Mouse (Mus musculus): ENCODE data around the gene Hist1h2ag. TPM values are rescaled to one million over a fixed set of nuclear protein-coding genes. Genes with fewer than 3 reads are reported as not detected.
A peak's percentile ranks its signal among the peaks of the same experiment; 100 is the strongest.

The Hist1h2ag gene
- polyA plus RNA-seq, 1 experiment from 2014 or later, result 33.8 TPM

DNA sequence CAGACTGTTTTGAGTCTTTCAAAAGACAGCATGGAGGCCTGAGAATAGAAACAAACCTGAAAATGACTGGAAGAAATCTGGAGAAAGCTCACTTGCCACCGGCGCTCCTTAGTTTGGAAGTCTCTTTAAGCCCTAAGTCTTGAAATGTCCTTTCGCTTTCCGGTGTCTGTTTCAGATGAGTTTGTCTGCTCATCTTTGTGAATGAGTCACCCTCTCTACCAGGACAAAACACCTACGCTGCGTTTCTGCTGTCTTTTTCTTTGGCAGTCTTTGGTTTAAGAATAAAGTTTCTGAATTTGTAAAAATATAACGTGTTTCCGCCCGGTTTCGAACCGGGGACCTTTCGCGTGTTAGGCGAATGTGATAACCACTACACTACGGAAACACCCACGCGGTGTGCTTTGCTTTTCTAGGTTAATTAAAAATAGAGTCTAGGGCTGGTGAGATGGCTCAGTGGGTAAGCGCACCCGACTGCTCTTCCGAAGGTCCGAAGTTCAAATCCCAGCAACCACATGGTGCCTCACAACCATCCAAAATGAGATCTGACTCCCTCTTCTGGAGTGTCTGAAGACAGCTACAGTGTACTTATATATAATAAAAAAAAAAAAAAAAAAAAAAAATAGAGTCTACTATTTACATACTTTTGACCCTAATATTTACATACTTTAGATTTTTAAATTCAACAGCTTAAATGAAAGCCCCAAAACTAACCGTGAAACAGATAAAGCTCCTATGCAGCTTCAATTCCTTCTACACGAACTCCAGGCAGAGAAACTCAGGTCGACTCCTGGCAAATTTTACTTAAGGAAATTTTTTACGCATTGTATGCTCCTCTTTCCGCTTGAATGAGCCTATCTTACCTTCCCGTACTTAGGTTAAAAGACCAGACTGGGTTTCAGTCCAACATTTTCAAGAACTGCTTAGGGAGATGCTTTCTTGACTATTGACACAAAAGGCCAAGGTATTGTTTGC, 27.0 kb downstream of the Hist1h2ag start:
- WGBS, result 17% methylated on average over 27 of the region's 27 CpGs
- no peak overlapping the region for H3K27ac ChIP-seq
- no peak overlapping the region for H3K4me3 ChIP-seq (replicated peaks; ENCODE audit: low read depth, low read length)
- H3K36me3 ChIP-seq (ENCODE audit: insufficient read depth, low read length), result no peaks in the 10 kb centered on the region
- H3K4me2 ChIP-seq (ENCODE audit: low read length), result no peak overlapping the region
- H3K27me3 ChIP-seq (ENCODE audit: insufficient read depth, low read length), result peaks cover 52% of the 10 kb centered on the region
- peak; percentile 34; the same call in 1 of the 2 replicates for TF ChIP-seq CTCF (IDR thresholded peaks at IDR 0.05; ENCODE audit: low read depth)
- H3K9me3 ChIP-seq (replicated peaks; ENCODE audit: low read length), result no peaks in the 10 kb centered on the region
- no peak overlapping the region for H3K9ac ChIP-seq (ENCODE audit: low read depth, low read length)
- ATAC-seq (replicated peaks; ENCODE audit: low FRiP score, low read depth) (peak; percentile 87; the same call in 1 of the 2 replicates), DNase-seq (ENCODE audit: low spot score) (peak; percentile 74)
- H3K4me1 ChIP-seq (replicated peaks; ENCODE audit: insufficient read depth, low read length), result no peaks in the 10 kb centered on the region; the same call in 1 of the 2 replicates

DNA sequence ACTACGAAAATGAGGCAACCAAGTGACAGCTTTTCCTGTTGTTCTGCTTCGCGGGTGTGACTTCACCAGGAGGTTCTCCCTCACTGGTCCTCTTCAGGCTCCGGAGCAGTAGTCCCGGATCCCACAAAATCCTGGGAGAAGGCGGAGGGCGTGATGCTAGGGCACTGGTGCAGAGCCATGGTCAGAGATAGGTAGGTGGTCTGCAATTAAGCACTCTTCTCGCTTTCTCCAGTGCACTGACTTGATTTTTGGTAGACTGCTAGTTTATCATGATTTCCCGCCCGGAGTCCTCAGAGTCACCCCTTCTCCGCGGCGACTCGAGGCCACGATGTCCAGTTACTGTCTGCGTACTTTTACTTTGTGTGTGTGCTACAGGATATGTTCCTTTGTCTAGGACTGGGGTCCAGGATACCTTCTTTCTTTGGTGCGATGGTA, 28.3 kb downstream of the Hist1h2ag start:
- Histone ChIP-seq H3K27me3 (ENCODE audit: insufficient read depth, low read length) (peaks cover 65% of the 10 kb centered on the region), H3K9ac (ENCODE audit: low read depth, low read length) (no peak overlapping the region), H3K4me2 (ENCODE audit: low read length) (peak overlapping the region; percentile 32), H3K36me3 (ENCODE audit: insufficient read depth, low read length) (no peaks in the 10 kb centered on the region), H3K27ac (no peak overlapping the region), H3K9me3 (replicated peaks; ENCODE audit: low read length) (no peaks in the 10 kb centered on the region), H3K4me1 (replicated peaks; ENCODE audit: insufficient read depth, low read length) (no peaks in the 10 kb centered on the region; the same call in 1 of the 2 replicates), H3K4me3 (replicated peaks; ENCODE audit: low read depth, low read length) (peak overlapping the region; percentile 11; the same call in 1 of the 2 replicates)
- TF ChIP-seq CTCF (IDR thresholded peaks at IDR 0.05; ENCODE audit: low read depth), result no peak
- ATAC-seq (replicated peaks; ENCODE audit: low FRiP score, low read depth) (0 out of 2 replicates have a peak, but pooled peaks have one; percentile 29), DNase-seq (ENCODE audit: low spot score) (no peak)
- WGBS, result 15% methylated on average over 17 of the region's 17 CpGs

DNA sequence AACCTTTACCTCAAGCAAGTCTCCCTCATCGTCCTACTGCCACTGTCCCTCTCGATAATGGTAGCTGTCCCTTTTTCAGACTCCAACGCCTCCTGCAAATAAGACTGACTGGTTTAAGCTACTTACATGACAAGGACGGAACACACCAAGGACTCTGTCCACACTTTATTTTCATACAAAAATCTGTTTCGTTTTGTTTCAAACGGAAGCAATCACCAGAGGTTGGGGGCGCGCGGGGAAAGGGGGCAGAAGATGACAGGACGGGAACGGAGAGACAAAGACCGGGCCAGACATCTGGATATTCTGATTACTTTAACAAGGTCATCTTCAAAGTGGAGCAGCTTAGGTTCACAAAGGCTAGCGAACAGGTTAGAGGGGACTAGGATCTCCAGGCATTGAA, 29.0 kb downstream of the Hist1h2ag start:
- Histone ChIP-seq H3K4me1 (replicated peaks; ENCODE audit: insufficient read depth, low read length) (no peaks in the 10 kb centered on the region; the same call in 1 of the 2 replicates), H3K9ac (ENCODE audit: low read depth, low read length) (no peak overlapping the region), H3K27ac (no peak overlapping the region), H3K4me2 (ENCODE audit: low read length) (no peak overlapping the region), H3K36me3 (ENCODE audit: insufficient read depth, low read length) (no peaks in the 10 kb centered on the region), H3K9me3 (replicated peaks; ENCODE audit: low read length) (no peaks in the 10 kb centered on the region), H3K27me3 (ENCODE audit: insufficient read depth, low read length) (peaks cover 67% of the 10 kb centered on the region), H3K4me3 (replicated peaks; ENCODE audit: low read depth, low read length) (peak overlapping the region; percentile 11; the same call in 1 of the 2 replicates)
- 20% methylated on average over 13 of the region's 13 CpGs for WGBS
- no peak for DNase-seq (ENCODE audit: low spot score)
- no peak for TF ChIP-seq CTCF (IDR thresholded peaks at IDR 0.05; ENCODE audit: low read depth)
- ATAC-seq (replicated peaks; ENCODE audit: low FRiP score, low read depth), result no peak

DNA sequence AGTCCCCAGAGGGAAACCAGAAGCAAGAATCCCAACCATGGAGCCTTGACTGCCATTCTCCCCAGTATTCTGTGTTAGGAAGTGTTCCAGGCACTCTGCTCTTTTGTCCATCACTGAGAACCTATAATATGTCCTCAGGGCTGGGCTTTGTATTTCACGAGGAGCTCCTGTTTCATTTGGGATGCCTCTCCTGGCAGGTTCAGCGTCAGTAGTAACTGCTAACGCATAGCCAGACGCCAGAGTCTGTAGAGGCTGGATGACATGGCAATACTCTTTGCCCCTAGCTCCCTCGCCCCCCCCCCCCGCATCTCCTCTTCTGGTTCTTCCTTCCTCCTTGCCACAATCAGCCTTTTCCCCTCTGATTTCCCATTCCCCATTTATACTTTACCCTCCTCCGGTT, 33.1 kb downstream of the Hist1h2ag start, which contains the start of gene Prss16:
Gene Prss16 (minus strand): TSS at position 101 of the 400 bp plus-strand sequence.
- no peak for DNase-seq (ENCODE audit: low spot score)

DNA sequence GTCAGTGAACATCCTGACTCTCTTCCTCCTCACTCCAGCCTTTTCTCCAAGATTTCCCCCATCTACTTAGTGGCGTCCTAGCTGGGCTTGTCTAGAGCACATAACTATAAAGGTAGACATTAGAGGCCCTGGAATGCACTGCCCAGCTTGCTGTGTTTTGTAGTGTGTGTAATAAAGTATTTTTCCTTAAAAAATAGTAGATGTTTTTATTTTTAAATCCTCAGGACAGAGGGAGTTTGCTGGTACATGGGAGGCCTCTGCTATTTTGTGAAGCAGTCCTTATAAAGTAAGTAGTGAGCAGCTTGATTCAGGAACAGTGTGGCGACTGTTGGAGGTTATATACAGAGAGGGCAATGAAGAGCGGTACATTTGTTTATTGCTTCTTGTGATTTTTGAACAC, 34.0 kb downstream of the Hist1h2ag start:
- no peak for ATAC-seq (replicated peaks; ENCODE audit: low FRiP score, low read depth)
- TF ChIP-seq CTCF (IDR thresholded peaks at IDR 0.05; ENCODE audit: low read depth), result no peak
- no peaks in the 10 kb centered on the region for H3K9me3 ChIP-seq (replicated peaks; ENCODE audit: low read length)
- H3K27ac ChIP-seq, result no peak overlapping the region
- no peak overlapping the region for H3K4me3 ChIP-seq (replicated peaks; ENCODE audit: low read depth, low read length)
- H3K36me3 ChIP-seq (ENCODE audit: insufficient read depth, low read length), result no peaks in the 10 kb centered on the region
- no peak for DNase-seq (ENCODE audit: low spot score)
- no peak overlapping the region for H3K4me2 ChIP-seq (ENCODE audit: low read length)
- peaks cover 9% of the 10 kb centered on the region for H3K4me1 ChIP-seq (replicated peaks; ENCODE audit: insufficient read depth, low read length)
- no peak overlapping the region for H3K9ac ChIP-seq (ENCODE audit: low read depth, low read length)
- WGBS, result 81% methylated on average over 3 of the region's 3 CpGs
- peaks cover 83% of the 10 kb centered on the region for H3K27me3 ChIP-seq (ENCODE audit: insufficient read depth, low read length)

More for the DNA sequence above, 33.1 kb downstream of the Hist1h2ag start, which contains the start of gene Prss16:
- 30% methylated on average over 7 of the region's 7 CpGs for WGBS
- H3K27me3 ChIP-seq (ENCODE audit: insufficient read depth, low read length), result peaks cover 82% of the 10 kb centered on the region
- H3K36me3 ChIP-seq (ENCODE audit: insufficient read depth, low read length), result no peaks in the 10 kb centered on the region
- no peaks in the 10 kb centered on the region for H3K9me3 ChIP-seq (replicated peaks; ENCODE audit: low read length)
- ATAC-seq (replicated peaks; ENCODE audit: low FRiP score, low read depth), result no peak
- H3K4me1 ChIP-seq (replicated peaks; ENCODE audit: insufficient read depth, low read length), result peaks cover 9% of the 10 kb centered on the region
- H3K4me3 ChIP-seq (replicated peaks; ENCODE audit: low read depth, low read length), result no peak within 1 kb of the TSS
- H3K9ac ChIP-seq (ENCODE audit: low read depth, low read length), result no peak within 1 kb of the TSS
- no peak within 1 kb of the TSS for H3K27ac ChIP-seq
- no peak for TF ChIP-seq CTCF (IDR thresholded peaks at IDR 0.05; ENCODE audit: low read depth)
- no peak within 1 kb of the TSS for H3K4me2 ChIP-seq (ENCODE audit: low read length)

DNA sequence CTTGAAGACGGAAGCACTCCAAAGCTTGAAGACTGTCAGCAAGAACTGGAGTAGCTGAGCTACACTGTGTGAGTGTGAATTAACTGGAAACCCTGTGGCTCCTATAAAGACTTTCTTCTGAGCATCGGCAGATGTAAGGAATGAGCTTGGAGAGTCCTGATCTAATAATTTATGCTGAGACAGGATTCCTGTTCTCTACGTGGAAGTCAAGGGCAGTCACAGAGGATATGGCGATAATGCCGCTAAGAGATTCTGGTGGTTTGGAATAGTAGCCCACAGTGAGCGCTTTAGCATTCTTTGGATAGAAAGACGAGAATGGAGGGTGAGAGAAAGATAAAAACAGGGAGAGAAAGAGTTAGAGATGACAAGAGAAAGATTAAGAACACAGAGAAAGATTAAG, 34.9 kb downstream of the Hist1h2ag start:
- 48% methylated on average over 7 of the region's 7 CpGs for WGBS
- H3K4me1 ChIP-seq (replicated peaks; ENCODE audit: insufficient read depth, low read length), result peaks cover 9% of the 10 kb centered on the region
- no peak overlapping the region for H3K27ac ChIP-seq
- H3K27me3 ChIP-seq (ENCODE audit: insufficient read depth, low read length), result peaks cover 87% of the 10 kb centered on the region
- H3K9me3 ChIP-seq (replicated peaks; ENCODE audit: low read length), result no peaks in the 10 kb centered on the region
- no peak overlapping the region for H3K4me2 ChIP-seq (ENCODE audit: low read length)
- ATAC-seq (replicated peaks; ENCODE audit: low FRiP score, low read depth), result no peak
- no peak overlapping the region for H3K4me3 ChIP-seq (replicated peaks; ENCODE audit: low read depth, low read length)
- TF ChIP-seq CTCF (IDR thresholded peaks at IDR 0.05; ENCODE audit: low read depth), result no peak
- no peak for DNase-seq (ENCODE audit: low spot score)
- no peaks in the 10 kb centered on the region for H3K36me3 ChIP-seq (ENCODE audit: insufficient read depth, low read length)
- H3K9ac ChIP-seq (ENCODE audit: low read depth, low read length), result no peak overlapping the region

Measured in kidney, postnatal 0 days (tissue).